Mouse (Mus musculus): Measurements from ENCODE around the gene Zfhx3. TPM values are rescaled to one million over a fixed set of nuclear protein-coding genes. Genes with fewer than 3 reads are reported as not detected.

Gene Zfhx3
- polyA plus RNA-seq, 2 experiments = 0.25 to 0.65 TPM

DNA sequence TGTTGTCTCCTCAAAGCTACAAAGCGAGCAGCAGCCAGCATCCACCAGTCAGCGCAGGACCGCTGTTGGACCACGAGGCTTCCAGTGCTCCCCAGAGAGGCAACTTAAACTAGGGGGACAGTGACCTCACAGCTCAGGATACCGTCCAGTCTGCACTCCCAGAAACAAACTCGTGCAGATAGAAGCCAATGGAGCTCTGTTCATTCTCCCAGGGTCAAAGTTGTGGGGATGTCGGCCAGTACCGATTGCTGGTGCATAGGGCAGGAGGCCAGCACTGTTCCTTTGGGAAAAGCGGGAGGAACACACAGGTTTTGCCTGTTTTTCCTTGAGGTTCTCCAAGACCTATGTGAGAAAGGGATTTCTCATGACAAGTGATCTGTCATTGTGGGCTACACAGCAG is 982.1 kb downstream of the Zfhx3 start:
- Histone ChIP-seq H3K9ac (replicated peaks) (no peak overlapping the region), H3K4me3 (ENCODE audit: insufficient read depth in 1 of 2, low read depth in 2 of 2, low read length in 2 of 2) (no peak overlapping the region), H3K9me3 (ENCODE audit: control insufficient read depth, low read length) (no peaks in the 10 kb centered on the region), H3K4me2 (ENCODE audit: low read depth) (no peak overlapping the region), H3K27ac (no peak overlapping the region), H3K36me3 (replicated peaks; ENCODE audit: control insufficient read depth, insufficient read depth, low read depth) (no peaks in the 10 kb centered on the region), H3K4me1 (replicated peaks; ENCODE audit: control insufficient read depth in 2 of 2, insufficient read depth in 2 of 2, low read length in 1 of 2) (no peaks in the 10 kb centered on the region), H3K27me3 (ENCODE audit: control insufficient read depth, insufficient read depth, low read length) (no peaks in the 10 kb centered on the region)
- DNase-seq (ENCODE audit: low read depth in 3 of 3, low spot score in 3 of 3) (no peak), ATAC-seq (ENCODE audit: insufficient read depth) (no peak)
- TF ChIP-seq EP300 (IDR thresholded peaks at IDR 0.05; ENCODE audit: low read depth) (no peak), CTCF (IDR thresholded peaks at IDR 0.05; ENCODE audit: low read depth) (no peak)
- 64% methylated on average over 9 of the region's 9 CpGs for WGBS (ENCODE audit: insufficient replicate concordance)

DNA sequence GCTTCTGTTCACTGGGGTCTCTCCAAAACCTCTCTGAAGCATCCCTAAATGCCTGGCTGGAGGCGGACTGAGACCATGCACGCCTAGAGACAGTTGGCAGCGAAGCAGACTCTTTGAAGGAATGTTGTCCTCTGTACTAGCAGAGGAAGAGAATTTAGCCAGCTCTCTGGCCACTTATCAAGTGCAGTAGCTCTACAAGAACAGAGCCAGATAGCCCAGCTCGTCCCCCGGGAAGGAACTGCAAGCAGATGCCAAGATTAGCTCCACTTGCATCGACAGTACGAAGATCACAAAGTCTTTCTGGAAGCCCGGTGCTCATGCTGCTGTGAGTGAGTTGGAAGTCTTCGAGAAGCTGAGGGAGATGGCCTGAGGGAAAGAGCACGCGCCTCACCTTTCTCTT is 983.7 kb downstream of the Zfhx3 start:
- DNase-seq (ENCODE audit: low read depth in 3 of 3, low spot score in 3 of 3) = no peak
- WGBS (ENCODE audit: insufficient replicate concordance) = 67% methylated on average over 11 of the region's 11 CpGs
- H3K4me1 ChIP-seq (replicated peaks; ENCODE audit: control insufficient read depth in 2 of 2, insufficient read depth in 2 of 2, low read length in 1 of 2) = no peaks in the 10 kb centered on the region
- ATAC-seq (ENCODE audit: insufficient read depth) = no peak
- no peak for TF ChIP-seq CTCF (IDR thresholded peaks at IDR 0.05; ENCODE audit: low read depth)
- no peak for TF ChIP-seq EP300 (IDR thresholded peaks at IDR 0.05; ENCODE audit: low read depth)
- H3K36me3 ChIP-seq (replicated peaks; ENCODE audit: control insufficient read depth, insufficient read depth, low read depth) = no peaks in the 10 kb centered on the region
- H3K27ac ChIP-seq = no peak overlapping the region
- no peak overlapping the region for H3K9ac ChIP-seq (replicated peaks)
- no peak overlapping the region for H3K4me2 ChIP-seq (ENCODE audit: low read depth)
- no peaks in the 10 kb centered on the region for H3K27me3 ChIP-seq (ENCODE audit: control insufficient read depth, insufficient read depth, low read length)
- no peak overlapping the region for H3K4me3 ChIP-seq (ENCODE audit: insufficient read depth in 1 of 2, low read depth in 2 of 2, low read length in 2 of 2)
- no peaks in the 10 kb centered on the region for H3K9me3 ChIP-seq (ENCODE audit: control insufficient read depth, low read length)

DNA sequence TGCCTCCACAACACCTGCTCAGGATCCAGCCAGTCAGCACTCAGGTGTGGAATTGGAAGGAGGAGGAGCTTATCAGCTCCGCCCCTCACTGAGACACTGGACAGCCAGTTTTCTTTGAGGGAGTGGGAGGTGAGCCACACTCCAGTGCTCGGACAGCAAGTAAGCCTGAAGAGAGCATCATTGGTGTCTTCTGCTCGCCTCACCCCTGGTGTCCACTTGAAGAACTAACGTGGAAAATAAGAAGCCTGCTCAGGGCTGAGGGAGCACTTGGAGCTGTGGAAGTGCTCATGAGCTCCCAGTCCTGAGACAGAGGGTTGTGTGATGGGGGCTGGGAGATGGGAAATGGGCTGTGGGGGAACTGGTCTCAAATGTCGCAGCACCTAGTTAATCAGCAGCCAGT is 988.2 kb downstream of the Zfhx3 start:
- Histone ChIP-seq H3K27ac (no peak overlapping the region), H3K9ac (replicated peaks) (no peak overlapping the region), H3K27me3 (ENCODE audit: control insufficient read depth, insufficient read depth, low read length) (no peaks in the 10 kb centered on the region), H3K4me3 (ENCODE audit: insufficient read depth in 1 of 2, low read depth in 2 of 2, low read length in 2 of 2) (no peak overlapping the region), H3K36me3 (replicated peaks; ENCODE audit: control insufficient read depth, insufficient read depth, low read depth) (no peaks in the 10 kb centered on the region), H3K9me3 (ENCODE audit: control insufficient read depth, low read length) (no peaks in the 10 kb centered on the region), H3K4me1 (replicated peaks; ENCODE audit: control insufficient read depth in 2 of 2, insufficient read depth in 2 of 2, low read length in 1 of 2) (no peaks in the 10 kb centered on the region; a peak in 1 of 4 replicates), H3K4me2 (ENCODE audit: low read depth) (no peak overlapping the region)
- DNase-seq (ENCODE audit: low read depth in 3 of 3, low spot score in 3 of 3) (no peak), ATAC-seq (ENCODE audit: insufficient read depth) (no peak)
- TF ChIP-seq EP300 (IDR thresholded peaks at IDR 0.05; ENCODE audit: low read depth) (no peak), CTCF (IDR thresholded peaks at IDR 0.05; ENCODE audit: low read depth) (no peak)
- WGBS (ENCODE audit: insufficient replicate concordance) = 48% methylated on average over 5 of the region's 5 CpGs

DNA sequence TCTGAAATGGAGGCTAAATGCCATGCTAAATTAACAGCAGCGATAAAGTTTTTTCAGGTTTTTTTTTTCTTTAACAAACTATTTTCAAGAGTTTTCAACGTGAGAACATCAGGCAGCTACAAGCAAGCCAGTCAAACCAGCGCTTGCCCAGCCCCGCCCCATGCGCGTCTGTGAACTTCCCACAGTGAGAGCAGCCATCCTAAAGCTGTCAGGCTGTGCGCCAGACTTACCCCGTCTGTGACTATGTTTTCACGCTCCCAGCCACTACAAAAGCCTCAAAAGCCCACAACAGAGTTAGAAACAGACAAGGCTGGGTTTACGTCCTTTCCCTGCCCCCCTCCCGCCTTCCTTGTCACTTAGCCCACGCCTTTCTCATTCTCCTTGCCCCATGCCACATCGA is 989.4 kb downstream of the Zfhx3 start:
- H3K4me3 ChIP-seq (ENCODE audit: insufficient read depth in 1 of 2, low read depth in 2 of 2, low read length in 2 of 2) = no peak overlapping the region
- ATAC-seq (ENCODE audit: insufficient read depth) (no peak), DNase-seq (ENCODE audit: low read depth in 3 of 3, low spot score in 3 of 3) (no peak)
- 65% methylated on average over 13 of the region's 13 CpGs for WGBS (ENCODE audit: insufficient replicate concordance)
- no peaks in the 10 kb centered on the region for H3K9me3 ChIP-seq (ENCODE audit: control insufficient read depth, low read length)
- TF ChIP-seq CTCF (IDR thresholded peaks at IDR 0.05; ENCODE audit: low read depth) (no peak), EP300 (IDR thresholded peaks at IDR 0.05; ENCODE audit: low read depth) (no peak)
- no peaks in the 10 kb centered on the region; a peak in 1 of 4 replicates for H3K4me1 ChIP-seq (replicated peaks; ENCODE audit: control insufficient read depth in 2 of 2, insufficient read depth in 2 of 2, low read length in 1 of 2)
- no peak overlapping the region for H3K9ac ChIP-seq (replicated peaks)
- H3K27ac ChIP-seq = no peak overlapping the region
- H3K27me3 ChIP-seq (ENCODE audit: control insufficient read depth, insufficient read depth, low read length) = no peaks in the 10 kb centered on the region
- H3K36me3 ChIP-seq (replicated peaks; ENCODE audit: control insufficient read depth, insufficient read depth, low read depth) = no peaks in the 10 kb centered on the region
- H3K4me2 ChIP-seq (ENCODE audit: low read depth) = no peak overlapping the region

DNA sequence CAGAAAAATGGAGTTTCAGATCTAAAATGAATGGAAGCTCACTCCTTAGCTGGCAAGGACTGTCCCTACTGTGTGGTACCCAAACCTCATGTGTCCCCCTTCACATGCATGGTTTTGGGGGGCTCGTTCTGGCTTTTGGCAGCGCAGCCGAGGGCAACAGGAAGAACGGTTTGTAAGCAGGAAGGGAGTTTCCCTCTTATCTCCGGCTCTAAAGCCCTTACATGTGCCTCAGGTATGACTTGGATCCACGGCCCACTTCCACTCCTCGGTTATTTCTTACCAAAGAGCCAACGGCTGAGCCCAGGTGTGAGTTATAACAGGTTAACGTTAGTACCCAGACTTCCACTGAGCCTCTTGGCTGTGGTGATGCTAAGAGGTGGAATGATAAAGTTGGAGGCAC is 990.3 kb downstream of the Zfhx3 start:
- H3K4me3 ChIP-seq (ENCODE audit: insufficient read depth in 1 of 2, low read depth in 2 of 2, low read length in 2 of 2) = no peak overlapping the region
- no peak overlapping the region for H3K27ac ChIP-seq
- H3K9me3 ChIP-seq (ENCODE audit: control insufficient read depth, low read length) = no peaks in the 10 kb centered on the region
- TF ChIP-seq CTCF (IDR thresholded peaks at IDR 0.05; ENCODE audit: low read depth) (no peak), EP300 (IDR thresholded peaks at IDR 0.05; ENCODE audit: low read depth) (no peak)
- ATAC-seq (ENCODE audit: insufficient read depth) (no peak), DNase-seq (ENCODE audit: low read depth in 3 of 3, low spot score in 3 of 3) (no peak)
- H3K9ac ChIP-seq (replicated peaks) = no peak overlapping the region
- no peaks in the 10 kb centered on the region; a peak in 1 of 4 replicates for H3K4me1 ChIP-seq (replicated peaks; ENCODE audit: control insufficient read depth in 2 of 2, insufficient read depth in 2 of 2, low read length in 1 of 2)
- no peaks in the 10 kb centered on the region for H3K27me3 ChIP-seq (ENCODE audit: control insufficient read depth, insufficient read depth, low read length)
- WGBS (ENCODE audit: insufficient replicate concordance) = 51% methylated on average over 9 of the region's 9 CpGs
- H3K4me2 ChIP-seq (ENCODE audit: low read depth) = no peak overlapping the region
- H3K36me3 ChIP-seq (replicated peaks; ENCODE audit: control insufficient read depth, insufficient read depth, low read depth) = no peaks in the 10 kb centered on the region

All from liver, embryonic 14.5 days (tissue).